Mouse (Mus musculus) hindbrain, postnatal 0 days (tissue): Measurements from ENCODE around the gene Pde4dip. TPM values are rescaled to one million over a fixed set of nuclear protein-coding genes. Genes with fewer than 3 reads are reported as not detected.

Experiments used
- ATAC-seq: fragments of 200-750 bp; cut with Nextera tagmentation; 2 replicates; pipeline ENCODE4 v1.8.0; 2017; ENCODE audit warnings: mild to moderate bottlenecking, moderate TSS enrichment, moderate library complexity
- DNase-seq: peaks from one replicate; pipeline ENCODE4 v3.0.0-alpha.2; 2015; ENCODE audit warnings: low spot score
- H3K27ac ChIP-seq: fragments of 300-500 bp; sonication (generic); 2 replicates; pipeline ENCODE4 v1.5.1; 2014; ENCODE audit warnings: mild to moderate bottlenecking
- H3K27me3 ChIP-seq: fragments of 300-500 bp; sonication (generic); 2 replicates; pipeline ENCODE4 v1.6.1; 2014; ENCODE audit warnings: low read length, mixed read lengths; ENCODE audit not compliant: insufficient read depth
- H3K36me3 ChIP-seq: fragments of 300-500 bp; sonication (generic); 2 replicates; pipeline ENCODE4 v1.6.1; 2014; ENCODE audit warnings: low read length, mixed read lengths; ENCODE audit not compliant: insufficient read depth
- H3K4me1 ChIP-seq: fragments of 300-500 bp; sonication (generic); 2 replicates; pipeline ENCODE4 v1.6.1; 2014; ENCODE audit warnings: antibody characterized with exemption, low read length, mixed read lengths; ENCODE audit not compliant: insufficient read depth
- H3K4me2 ChIP-seq: fragments of 300-500 bp; sonication (generic); 2 replicates; pipeline ENCODE4 v1.6.1; 2014; ENCODE audit warnings: low read depth, mild to moderate bottlenecking, low read length, moderate library complexity, mixed read lengths
- H3K4me3 ChIP-seq: fragments of 300-500 bp; sonication (generic); 2 replicates; pipeline ENCODE4 v1.5.1; 2014; ENCODE audit warnings: low read length
- H3K9ac ChIP-seq: fragments of 300-500 bp; sonication (generic); replicated peaks from 2 replicates; pipeline ENCODE4 v1.6.1; 2014; ENCODE audit warnings: mild to moderate bottlenecking, low read length, moderate library complexity, mixed read lengths
- H3K9me3 ChIP-seq: fragments of 300-500 bp; sonication (generic); 2 replicates; pipeline ENCODE4 v1.6.1; 2016; ENCODE audit warnings: low read length, mixed read lengths
- CTCF ChIP-seq: IDR thresholded peaks from 2 replicates; pipeline ENCODE4 v1.5.1; 2016; ENCODE audit warnings: antibody characterized with exemption, control low read depth, low read depth
- WGBS: fragments of 180-500 bp; shearing (Covaris S2); extraction: QIAGEN DNeasy Blood & Tissue Kit; methylation state at CpG from one replicate; pipeline ENCODE4 v1.1.7; 2014; 5-methylcytosine and 5-hydroxymethylcytosine counted together
- polyA plus RNA-seq: library from polyadenylated mRNA; unstranded; fragments of >200 nt; fragmentation: Nextera tagmentation; extraction: Ambion mirVana; gene quantifications from 2 replicates; pipeline ENCODE4 v1.2.1, GENCODE M21; 2015
- total RNA-seq: library from RNA; depleted of rRNA; stranded (reverse); fragments of >200 nt; gene quantifications from 2 replicates; pipeline ENCODE4 v1.2.3, GENCODE M21; 2014

Pde4dip gene
- total and polyA plus RNA-seq, 2 experiments from 2014 or later: 48.1 to 79.6 TPM

DNA sequence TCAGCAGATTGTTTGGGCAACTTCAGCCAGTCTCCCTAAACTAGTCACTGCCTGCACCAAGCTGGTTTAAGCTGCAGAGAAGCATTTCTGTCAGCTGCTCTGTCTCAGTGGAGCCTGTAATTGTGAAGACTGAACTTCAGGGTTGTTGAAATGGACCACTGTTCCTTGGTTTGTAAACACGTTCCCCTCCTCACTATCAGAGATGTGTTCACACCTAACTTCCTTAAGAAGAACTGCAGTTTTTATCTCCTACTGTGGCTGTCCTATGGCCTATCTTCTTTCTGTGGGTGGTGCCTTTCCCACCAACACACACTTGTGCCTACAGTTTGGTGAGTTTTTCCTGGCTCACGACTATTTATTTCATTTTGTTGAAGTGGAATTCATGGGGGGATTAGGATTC is 199.2 kb downstream of the Pde4dip start:
- no peaks in the 10 kb centered on the region for H3K9me3 ChIP-seq

DNA sequence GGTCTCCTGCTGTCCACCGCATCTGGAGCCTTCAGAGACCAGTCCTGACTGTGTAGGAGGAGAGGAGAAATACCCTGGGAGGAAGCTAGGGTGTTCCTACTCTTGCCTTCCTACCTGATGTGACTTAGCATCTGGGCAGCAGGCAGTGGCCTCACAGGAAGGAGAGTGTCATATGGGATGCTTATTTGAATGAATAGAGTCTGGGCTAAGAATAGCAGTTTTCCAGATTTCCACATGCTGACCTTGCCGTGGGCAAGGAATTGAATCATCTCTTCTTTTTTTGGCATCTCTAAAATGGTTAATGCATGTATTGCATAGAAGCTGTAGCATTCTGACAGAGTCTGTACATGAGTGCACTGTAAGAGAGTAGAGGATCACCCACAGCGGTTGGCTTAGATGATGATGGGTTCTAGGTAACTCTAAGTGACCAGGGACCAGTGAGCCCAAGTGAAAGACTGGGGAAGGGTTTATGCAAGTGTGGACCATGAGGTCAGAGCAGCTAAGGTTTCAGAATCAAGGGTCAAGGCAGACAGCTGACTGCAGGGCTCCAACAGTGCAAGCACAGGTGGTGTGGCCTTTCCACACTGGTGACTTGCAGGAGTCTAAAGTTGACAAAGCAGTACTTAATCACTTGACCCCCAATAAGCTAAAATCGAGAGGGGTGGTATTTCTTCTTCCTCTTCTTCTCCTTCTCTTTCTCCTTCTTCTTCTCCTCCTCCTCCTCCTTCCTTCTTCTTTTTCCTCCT is 202.0 kb downstream of the Pde4dip start:
- Histone ChIP-seq H3K4me1 (no peaks in the 10 kb centered on the region), H3K4me3 (no peak overlapping the region), H3K4me2 (no peak overlapping the region), H3K27ac (no peak overlapping the region), H3K27me3 (no peaks in the 10 kb centered on the region), H3K9ac (no peak overlapping the region), H3K36me3 (peaks cover 22% of the 10 kb centered on the region; the same call in 1 of the 2 replicates), H3K9me3 (no peaks in the 10 kb centered on the region)
- no peak for TF ChIP-seq CTCF
- no peak for DNase-seq
- ATAC-seq: no peak
- 84% methylated on average over 4 of the region's 4 CpGs for WGBS

More for the DNA sequence above, 199.2 kb downstream of the Pde4dip start:
- no peak for ATAC-seq
- Histone ChIP-seq H3K4me1 (no peaks in the 10 kb centered on the region), H3K27me3 (no peaks in the 10 kb centered on the region), H3K9ac (no peak overlapping the region), H3K36me3 (peaks cover 32% of the 10 kb centered on the region), H3K4me2 (no peak overlapping the region), H3K27ac (no peak overlapping the region), H3K4me3 (no peak overlapping the region)
- WGBS: 85% methylated on average over 2 of the region's 2 CpGs
- DNase-seq: no peak
- TF ChIP-seq CTCF: no peak

DNA sequence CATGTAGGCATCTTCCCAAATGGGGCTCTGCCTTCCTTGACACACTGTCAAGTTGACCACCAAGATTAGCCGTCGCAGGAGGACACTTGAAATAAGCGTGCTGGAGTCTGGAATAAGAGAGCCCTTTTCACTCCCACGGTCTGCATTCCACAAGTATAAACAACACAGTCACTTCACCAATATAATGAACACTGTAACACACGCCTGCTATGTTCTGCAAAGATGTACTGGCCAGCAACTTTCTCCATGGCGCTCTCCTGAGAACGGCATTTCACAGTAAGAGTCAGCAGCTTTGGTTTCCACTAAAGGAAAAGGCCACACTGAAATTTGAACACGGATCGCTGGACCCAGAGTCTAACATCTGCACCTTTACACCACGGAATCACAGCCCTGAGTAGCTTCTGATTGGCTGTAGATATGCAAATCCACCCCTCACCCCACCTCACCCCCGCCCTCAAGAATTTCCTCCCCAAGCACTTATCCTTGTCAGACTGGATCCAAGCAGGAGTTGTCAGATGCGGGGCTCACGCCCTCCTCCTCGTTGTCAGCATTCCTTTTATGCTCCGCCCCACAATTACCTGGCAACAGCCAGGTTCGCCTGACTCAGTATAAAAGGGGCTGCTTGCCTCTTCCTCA is 204.8 kb downstream of the Pde4dip start:
- ATAC-seq (no peak), DNase-seq (peak; percentile 2)
- Histone ChIP-seq H3K36me3 (no peaks in the 10 kb centered on the region), H3K9me3 (no peaks in the 10 kb centered on the region), H3K27ac (no peak overlapping the region), H3K4me2 (no peak overlapping the region), H3K4me1 (no peaks in the 10 kb centered on the region), H3K9ac (no peak overlapping the region), H3K4me3 (no peak overlapping the region), H3K27me3 (no peaks in the 10 kb centered on the region)
- no peak for TF ChIP-seq CTCF
- 9% methylated on average over 16 of the region's 16 CpGs for WGBS

DNA sequence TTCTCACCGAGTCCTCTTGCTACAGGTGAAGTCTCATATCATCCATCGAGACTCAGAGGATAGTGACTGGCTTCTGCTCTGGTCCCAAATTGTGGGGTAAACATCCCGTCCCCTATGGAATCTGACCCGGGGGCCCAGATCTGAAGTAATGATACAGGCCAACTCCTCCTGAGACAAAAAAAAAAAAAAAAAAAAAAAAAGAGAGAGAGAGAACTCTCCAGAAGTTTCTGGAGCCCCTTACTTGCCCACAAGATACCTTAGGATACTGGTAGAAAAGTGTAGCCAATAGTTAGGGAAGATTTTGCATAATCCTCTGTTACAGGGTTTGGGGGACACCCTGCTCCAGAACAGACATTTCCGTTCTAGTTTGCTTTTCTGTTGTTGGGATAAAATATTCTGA is 205.9 kb downstream of the Pde4dip start:
- Histone ChIP-seq H3K4me1 (no peaks in the 10 kb centered on the region), H3K27ac (no peak overlapping the region), H3K36me3 (no peaks in the 10 kb centered on the region), H3K9ac (no peak overlapping the region), H3K27me3 (no peaks in the 10 kb centered on the region), H3K4me2 (peak overlapping the region; percentile 65), H3K9me3 (no peaks in the 10 kb centered on the region), H3K4me3 (peak overlapping the region; percentile 36; the same call in 1 of the 2 replicates)
- 22% methylated on average over 5 of the region's 5 CpGs for WGBS
- TF ChIP-seq CTCF: no peak
- DNase-seq: no peak
- ATAC-seq: no peak

DNA sequence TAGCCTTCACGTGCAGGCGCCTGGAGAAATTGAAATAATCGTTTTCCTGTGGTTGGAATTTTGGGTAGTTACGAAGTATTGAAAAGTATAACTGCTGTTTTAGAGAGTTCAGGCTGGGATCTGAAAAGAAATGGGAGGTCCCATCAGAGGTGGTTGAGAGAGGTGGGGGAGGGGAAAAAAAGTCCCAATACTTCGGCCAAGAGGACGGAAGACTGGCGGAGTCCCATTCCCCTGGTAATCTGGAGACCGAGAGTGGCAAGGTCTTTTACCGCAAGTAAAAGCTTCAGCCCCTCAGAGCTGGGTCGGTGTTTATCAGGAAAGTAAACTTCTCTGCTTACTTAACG is 206.4 kb downstream of the Pde4dip start:
- H3K4me3 ChIP-seq: peak overlapping the region; percentile 36
- H3K27ac ChIP-seq: no peak overlapping the region
- ATAC-seq (no peak), DNase-seq (no peak)
- H3K27me3 ChIP-seq: no peaks in the 10 kb centered on the region
- no peak overlapping the region for H3K9ac ChIP-seq
- WGBS: 2% methylated on average over 11 of the region's 11 CpGs
- no peak for TF ChIP-seq CTCF
- no peaks in the 10 kb centered on the region for H3K9me3 ChIP-seq
- no peaks in the 10 kb centered on the region for H3K36me3 ChIP-seq
- H3K4me2 ChIP-seq: peak overlapping the region; percentile 65
- no peaks in the 10 kb centered on the region for H3K4me1 ChIP-seq

DNA sequence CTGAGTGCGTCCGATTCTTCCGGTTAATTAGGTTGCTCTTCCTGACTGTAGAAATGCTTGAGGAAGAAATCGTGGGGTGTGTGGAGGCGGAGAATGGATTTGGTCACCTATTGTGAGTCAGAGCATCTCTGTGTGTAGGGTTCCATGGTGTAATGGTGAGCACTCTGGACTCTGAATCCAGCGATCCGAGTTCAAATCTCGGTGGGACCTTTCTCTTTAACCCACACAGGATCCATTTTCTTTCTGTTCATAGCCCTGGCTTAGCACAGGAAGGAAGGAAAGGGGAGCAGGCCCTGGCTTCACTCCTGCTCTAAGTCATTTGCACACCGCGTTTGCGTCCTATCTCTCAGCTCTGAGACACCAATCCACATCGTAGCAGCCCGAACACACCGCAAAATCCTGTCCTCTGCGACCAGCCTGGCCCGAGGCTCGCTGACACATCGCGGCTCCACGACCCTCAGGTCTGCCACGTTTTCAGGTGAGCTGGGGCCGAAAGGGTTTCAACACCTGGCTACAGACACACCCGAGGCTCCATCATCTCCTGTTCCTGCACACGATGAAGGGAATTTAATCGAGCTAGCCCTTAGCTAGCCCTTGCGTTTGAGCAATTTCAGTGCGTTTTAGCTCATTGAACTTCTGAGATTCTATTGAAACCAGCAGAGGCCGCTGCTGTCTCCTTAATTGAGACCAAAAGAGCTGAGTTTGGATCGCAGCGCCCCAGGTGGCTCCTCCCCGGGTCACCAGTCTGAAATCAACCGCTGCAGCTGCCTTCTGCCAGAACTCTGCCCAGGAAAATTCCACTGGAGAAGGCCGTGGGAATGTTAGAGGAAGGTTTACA is 207.0 kb downstream of the Pde4dip start:
- WGBS: 1% methylated on average over 33 of the region's 33 CpGs
- H3K4me3 ChIP-seq: peak overlapping the region; percentile 36
- H3K27me3 ChIP-seq: no peaks in the 10 kb centered on the region
- TF ChIP-seq CTCF: peak; percentile 78
- no peaks in the 10 kb centered on the region for H3K4me1 ChIP-seq
- no peaks in the 10 kb centered on the region for H3K9me3 ChIP-seq
- DNase-seq: peak; percentile 88
- peak overlapping the region; percentile 46 for H3K9ac ChIP-seq
- peak overlapping the region; percentile 22; the same call in 1 of the 2 replicates for H3K27ac ChIP-seq
- H3K36me3 ChIP-seq: no peaks in the 10 kb centered on the region
- ATAC-seq: peak; percentile 71
- H3K4me2 ChIP-seq: peak overlapping the region; percentile 65
